In genomic region chr15:68707306-68707705, GRCm38 (mm10) we compare ENCODE assay signal across 18 mouse cellular contexts.
"Had no signal": no experiment of that assay in that cellular context is flagged by ENCODE, and none has a peak within 500 bp of the region (broad histone marks: within the 10 kb centered on the region; RNA-seq: fewer than 3 reads in every experiment).

No protein-coding gene starts in this region.

- H3K4me3 ChIP-seq: kidney, embryonic 15.5 days; limb, embryonic 10.5 days; limb, embryonic 13.5 days; liver, embryonic 12.5 days; liver, embryonic 15.5 days; lung, embryonic 15.5 days; megakaryocyte, embryonic 14.5 days; midbrain, embryonic 10.5 days had no signal

- ATAC-seq: liver, embryonic 12.5 days had no signal

- H3K27ac ChIP-seq: kidney, embryonic 15.5 days; limb, embryonic 10.5 days; limb, embryonic 13.5 days; liver, embryonic 12.5 days; liver, embryonic 15.5 days; lung, embryonic 15.5 days; midbrain, embryonic 10.5 days had no signal

- H3K27me3 ChIP-seq: kidney, embryonic 15.5 days; limb, embryonic 13.5 days; liver, embryonic 12.5 days; liver, embryonic 15.5 days; lung, embryonic 15.5 days; megakaryocyte, embryonic 14.5 days had no signal

- H3K9ac ChIP-seq: kidney, embryonic 15.5 days; limb, embryonic 13.5 days; liver, embryonic 12.5 days; liver, embryonic 15.5 days; lung, embryonic 15.5 days had no signal

- H3K9me3 ChIP-seq: kidney, embryonic 15.5 days; limb, embryonic 10.5 days; limb, embryonic 13.5 days; liver, embryonic 12.5 days; liver, embryonic 15.5 days; lung, embryonic 15.5 days; midbrain, embryonic 10.5 days had no signal

- DNase-seq: kidney, postnatal 10 days; kidney, postnatal 36 days; layer of hippocampus, postnatal 36 days; liver; lung, adult 18-20 months; lung, postnatal 10 days; lung, postnatal 36 days; midbrain, embryonic 14.5 days; thymus, adult 18-20 months; thymus, postnatal 36 days had no signal

- H3K36me3 ChIP-seq: kidney, embryonic 15.5 days; limb, embryonic 10.5 days; limb, embryonic 13.5 days; liver, embryonic 12.5 days; liver, embryonic 15.5 days; lung, embryonic 15.5 days; midbrain, embryonic 10.5 days had no signal

- H3K4me2 ChIP-seq: kidney, embryonic 15.5 days; limb, embryonic 13.5 days; liver, embryonic 12.5 days; liver, embryonic 15.5 days; lung, embryonic 15.5 days had no signal

- H3K4me1 ChIP-seq: kidney, embryonic 15.5 days; limb, embryonic 10.5 days; limb, embryonic 13.5 days; liver, embryonic 12.5 days; liver, embryonic 15.5 days; lung, embryonic 15.5 days; megakaryocyte, embryonic 14.5 days; midbrain, embryonic 10.5 days had no signal
